Mouse (Mus musculus) MEL-GATA-1-ER (cell line): ENCODE measurements around the gene Apcs.

Source experiments
- DNase-seq: peaks from one replicate; pipeline ENCODE4 v3.0.0-alpha.2; 2012; ENCODE audit warnings: low read depth; ENCODE audit errors: extremely low read depth

Apcs gene

DNA sequence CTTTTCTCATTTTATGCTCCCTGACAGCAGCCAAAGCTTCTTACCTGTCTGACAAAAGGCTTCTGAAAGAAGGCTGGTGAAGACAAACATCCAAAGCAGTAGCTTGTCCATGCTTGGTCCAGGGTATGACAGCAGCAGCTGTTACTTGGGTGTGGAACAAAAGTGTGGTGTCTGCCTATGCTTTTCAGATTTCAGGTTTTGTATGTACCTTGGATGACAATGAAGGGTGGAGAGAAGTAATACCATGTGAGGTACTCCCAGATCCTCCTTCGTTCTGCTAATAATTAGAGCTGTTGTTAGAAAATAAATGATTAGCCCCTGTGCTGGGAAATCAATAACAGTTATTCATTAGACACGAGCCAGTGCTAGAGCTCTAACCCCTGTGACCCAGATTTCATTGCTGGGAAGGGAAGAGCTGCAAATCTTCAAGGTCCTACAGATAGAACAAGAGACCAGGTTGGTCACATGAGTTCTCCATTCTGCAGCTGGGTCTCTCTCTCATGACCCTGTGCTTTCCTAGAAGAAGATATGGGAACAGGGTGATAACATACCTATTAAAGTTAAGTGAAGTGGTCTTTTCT is at the start of gene Apcs:
TSS of gene Apcs (minus strand) at position 265 of the 581 bp plus-strand sequence.
- DNase-seq, result no peak

GRCm38 (mm10) chr1:172932197-172932596 is 37.4 kb upstream of the Apcs start:
- DNase-seq, result no peak

DNA sequence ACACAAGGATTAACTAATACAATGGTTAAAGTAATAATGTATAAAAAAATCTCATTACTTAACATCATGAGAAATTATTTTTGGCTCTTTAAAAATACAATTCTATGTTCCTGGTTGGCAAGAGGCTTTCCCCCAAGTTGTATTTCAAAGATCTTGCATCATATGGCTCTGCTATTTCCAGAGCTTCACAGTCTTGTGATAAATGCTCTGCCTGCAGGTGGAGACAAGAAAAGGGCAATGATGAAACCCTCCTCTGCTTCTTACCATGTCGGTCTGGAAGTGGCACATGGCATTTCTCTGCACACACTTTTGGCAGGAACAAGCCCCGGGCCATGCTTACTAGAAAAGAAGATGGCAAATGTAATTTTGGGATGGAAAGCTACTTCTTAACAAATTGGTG is 23.6 kb upstream of the Apcs start:
- DNase-seq, result no peak

- no peak for DNase-seq
Measured at GRCm38 (mm10) chr1:172917115-172917514, 22.3 kb upstream of the Apcs start.

- no peak for DNase-seq
Measured at GRCm38 (mm10) chr1:172903313-172903712, 8.5 kb upstream of the Apcs start.

- DNase-seq, result no peak
Measured at GRCm38 (mm10) chr1:172895435-172895834, 594 bp upstream of the Apcs start.

GRCm38 (mm10) chr1:172876675-172877074 is 18.2 kb downstream of the Apcs start:
- DNase-seq, result no peak

GRCm38 (mm10) chr1:172875265-172875664 is 19.6 kb downstream of the Apcs start:
- DNase-seq, result no peak

- DNase-seq, result no peak
Measured at GRCm38 (mm10) chr1:172848171-172848570, 46.7 kb downstream of the Apcs start.

DNA sequence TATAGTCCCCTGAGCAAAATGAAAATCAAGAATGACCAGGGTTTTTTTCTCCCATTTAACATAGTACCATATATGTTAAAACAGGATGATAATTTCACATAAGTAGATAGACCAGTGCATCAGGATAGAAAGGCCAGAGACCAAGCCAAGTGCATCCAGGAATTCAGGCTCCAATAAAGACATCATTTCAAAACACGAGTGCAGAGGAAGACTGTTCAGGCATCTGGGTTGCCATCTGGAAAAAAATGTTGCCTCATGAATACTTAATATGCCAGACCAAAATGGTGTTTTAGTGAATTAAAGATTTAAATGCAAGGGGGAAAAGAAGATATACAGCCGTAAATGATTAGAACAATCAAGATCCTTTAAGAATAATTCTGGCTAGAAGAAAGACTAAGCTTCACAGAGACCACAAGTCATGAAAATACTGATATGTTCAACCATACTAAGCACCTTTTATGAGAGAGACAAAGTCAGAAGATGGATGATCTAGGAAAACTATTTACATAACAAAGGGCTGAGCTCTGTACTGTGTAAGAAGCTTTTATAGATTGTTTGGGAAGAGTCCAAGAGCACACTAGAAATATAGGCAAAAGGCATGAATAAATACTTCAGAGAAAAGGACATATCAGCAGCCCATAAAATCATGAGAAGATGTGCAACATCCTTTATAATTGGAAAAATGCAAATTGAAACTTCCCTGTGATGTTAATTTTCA is 47.6 kb downstream of the Apcs start:
- DNase-seq, result no peak
